Mouse (Mus musculus) bone marrow, adult 2 months (tissue): ENCODE measurements around the gene Cd109.
A peak's percentile ranks its signal among the peaks of the same experiment; 100 is the strongest.

Source experiments
- CTCF ChIP-seq: fragments of 200-500 bp; IDR thresholded peaks from 2 replicates; pipeline ENCODE4 v1.5.1; 2011; ENCODE audit warnings: low read length, control low read depth; ENCODE audit not compliant: control insufficient read depth, insufficient read depth
- POLR2A ChIP-seq: fragments of 200-500 bp; IDR thresholded peaks from 2 replicates; pipeline ENCODE4 v1.6.1; 2011; ENCODE audit warnings: low read depth, mild to moderate bottlenecking, control low read depth, low read length, borderline replicate concordance; ENCODE audit not compliant: control insufficient read depth

DNA sequence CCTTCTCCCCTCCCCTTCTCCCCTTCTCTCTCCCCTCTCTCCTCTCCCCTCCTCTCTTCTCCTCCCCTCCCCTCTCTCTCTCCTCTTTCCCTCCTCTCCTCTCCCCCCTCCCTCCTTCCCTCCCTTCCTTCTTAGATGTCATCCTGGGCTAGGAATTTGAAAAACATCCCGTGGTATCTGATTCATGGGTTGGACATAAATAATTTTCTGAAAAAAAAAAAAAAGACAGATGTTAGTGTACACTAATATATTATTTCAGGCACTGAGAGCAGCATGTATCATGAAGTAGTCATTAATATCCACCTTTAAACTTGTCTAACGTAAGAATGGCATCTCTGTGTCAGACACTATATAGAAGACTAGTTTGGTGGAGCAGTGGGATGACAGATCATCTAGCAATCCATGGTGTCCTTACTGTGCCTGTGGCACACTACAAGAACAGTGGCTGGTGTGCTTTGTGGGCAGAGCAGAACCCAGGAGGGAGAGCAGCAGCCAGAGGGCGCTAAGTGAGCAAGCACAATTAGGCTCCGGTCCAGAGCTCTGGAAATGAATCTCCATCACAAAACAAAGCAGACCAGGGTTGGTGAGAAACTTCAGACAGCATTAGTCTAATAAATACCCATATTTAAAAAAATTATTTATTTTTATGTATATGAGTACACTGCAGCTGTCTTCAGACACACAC, 14.2 kb upstream of the Cd109 start:
- TF ChIP-seq POLR2A (no peak), CTCF (peak; percentile 25; the same call in 1 of the 2 replicates)
